Mouse (Mus musculus): Measurements from ENCODE around the gene Zcchc14.

Zcchc14 gene

DNA sequence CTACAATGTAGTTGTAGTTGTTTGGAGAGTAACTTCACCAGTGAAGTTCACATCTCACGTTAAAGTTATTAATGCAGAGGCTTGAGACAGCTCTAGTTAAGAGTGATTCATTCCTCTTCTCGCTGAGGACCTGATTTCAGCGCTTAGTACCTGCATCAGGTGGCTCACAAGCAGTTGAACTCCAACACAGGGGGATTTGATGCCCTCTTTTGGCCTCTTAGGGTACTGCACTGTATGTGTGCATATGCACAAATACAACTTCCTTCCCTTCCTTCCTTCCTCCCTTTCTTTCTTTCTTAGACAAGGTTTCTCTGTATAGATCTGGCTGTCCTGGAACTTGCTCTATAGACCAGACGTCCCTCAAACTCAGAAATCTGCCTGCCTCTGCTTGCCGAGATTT lies 21.8 kb upstream of the Zcchc14 start:
- POLR2A ChIA-PET, result interaction anchor here in 3 of 4 experiments (0.9 to 2.4 kb wide), 8 partner anchors 10 to 133 kb away, joined by 3 to 6 read pairs (median 3); partner anchors contain the start of genes Map1lc3b (in 2 of the 3) and Zcchc14 (in 1 of the 3)
- CTCF ChIA-PET, result interaction anchor here in 3 of 4 experiments (0.8 to 3.2 kb wide), 17 partner anchors 9 to 549 kb away, joined by 3 to 17 read pairs (median 3); partner anchors contain the start of gene Fbxo31 (in 1 of the 3)

- CTCF ChIA-PET, result interaction anchor here in 2 of 4 experiments (0.6 to 3.2 kb wide), 18 partner anchors 9 to 548 kb away, joined by 3 to 17 read pairs (median 3); partner anchors contain the start of gene Fbxo31 (in 1 of the 2)
- POLR2A ChIA-PET, result interaction anchor here in 3 of 4 experiments (0.9 to 1.0 kb wide), 4 partner anchors 20 to 84 kb away, joined by 3 to 5 read pairs (median 4); partner anchors contain the start of genes Map1lc3b (in 2 of the 3) and Zcchc14 (in 1 of the 3)
Observed at GRCm38 (mm10) chr8:121673917-121674316, 21.2 kb upstream of the Zcchc14 start.

- POLR2A ChIA-PET, result interaction anchor here in 1 of 4 experiments (0.6 kb wide), 1 partner anchor 68 kb away, joined by 4 read pairs; no protein-coding TSS in a partner anchor
- CTCF ChIA-PET, result interaction anchor here in 1 of 4 experiments (1.3 to 3.2 kb wide), 4 partner anchors 9 to 126 kb away, joined by 3 to 13 read pairs (median 7); no protein-coding TSS in a partner anchor
Observed at GRCm38 (mm10) chr8:121673153-121673552, 20.5 kb upstream of the Zcchc14 start.

DNA sequence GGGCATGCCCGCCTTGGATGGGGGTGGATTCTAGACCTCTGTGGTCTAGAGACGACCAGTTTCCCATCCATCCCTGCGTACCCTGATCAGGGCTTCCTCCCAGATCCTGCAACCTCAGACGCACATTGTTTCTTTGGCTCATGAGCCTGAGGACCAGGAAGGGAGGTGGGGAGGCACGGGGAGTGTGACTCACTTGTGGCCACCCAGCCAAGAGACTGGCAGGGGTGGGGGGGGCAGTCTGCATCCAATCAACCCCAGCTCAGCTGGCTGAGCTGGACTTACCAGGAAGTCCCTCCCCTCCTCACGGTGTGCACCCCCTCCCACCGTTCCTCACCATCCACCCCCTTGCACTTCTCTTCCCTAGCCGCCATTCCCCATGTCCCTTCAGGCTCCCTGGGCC lies 16.5 kb upstream of the Zcchc14 start:
- ChIA-PET CTCF (interaction anchor here in 3 of 4 experiments (0.6 to 2.5 kb wide), 12 partner anchors 11 to 396 kb away, joined by 3 to 9 read pairs (median 4); partner anchors contain the start of genes Fbxo31 (in 1 of the 3) and Zcchc14 (in 1 of the 3)), POLR2A (interaction anchor here in 2 of 4 experiments (0.7 to 2.5 kb wide), 7 partner anchors 9 to 182 kb away, joined by 3 to 9 read pairs (median 4); partner anchors contain the start of genes Map1lc3b (in 1 of the 2) and Zcchc14 (in 1 of the 2))

DNA sequence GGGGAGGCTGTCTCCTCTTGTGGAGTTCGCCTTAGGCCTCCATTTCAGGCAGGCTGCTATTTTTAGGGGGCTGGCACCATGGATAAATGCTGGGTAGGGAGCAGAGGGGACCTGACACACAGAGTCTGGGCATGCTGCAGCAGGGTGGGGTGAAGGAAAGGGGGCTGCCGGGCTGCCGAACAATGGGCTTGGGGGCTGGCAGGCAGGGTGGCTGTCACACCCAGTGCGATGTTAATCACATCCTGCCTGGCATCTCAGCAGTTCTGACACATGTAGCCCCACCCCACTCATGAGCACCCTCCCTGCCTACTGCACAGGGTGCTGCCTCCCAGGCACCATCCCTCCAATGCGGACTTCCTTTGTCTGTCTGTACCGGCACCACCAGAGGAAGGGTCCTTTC lies 15.9 kb upstream of the Zcchc14 start:
- ChIA-PET CTCF (interaction anchor here in 2 of 4 experiments (0.7 to 2.5 kb wide), 12 partner anchors 10 to 136 kb away, joined by 3 to 7 read pairs (median 4); partner anchors contain the start of genes Map1lc3b (in 1 of the 2) and Zcchc14 (in 1 of the 2)), POLR2A (interaction anchor here in 2 of 4 experiments (0.6 to 2.5 kb wide), 6 partner anchors 10 to 182 kb away, joined by 3 to 9 read pairs (median 3); partner anchors contain the start of genes Map1lc3b (in 1 of the 2) and Zcchc14 (in 1 of the 2))

DNA sequence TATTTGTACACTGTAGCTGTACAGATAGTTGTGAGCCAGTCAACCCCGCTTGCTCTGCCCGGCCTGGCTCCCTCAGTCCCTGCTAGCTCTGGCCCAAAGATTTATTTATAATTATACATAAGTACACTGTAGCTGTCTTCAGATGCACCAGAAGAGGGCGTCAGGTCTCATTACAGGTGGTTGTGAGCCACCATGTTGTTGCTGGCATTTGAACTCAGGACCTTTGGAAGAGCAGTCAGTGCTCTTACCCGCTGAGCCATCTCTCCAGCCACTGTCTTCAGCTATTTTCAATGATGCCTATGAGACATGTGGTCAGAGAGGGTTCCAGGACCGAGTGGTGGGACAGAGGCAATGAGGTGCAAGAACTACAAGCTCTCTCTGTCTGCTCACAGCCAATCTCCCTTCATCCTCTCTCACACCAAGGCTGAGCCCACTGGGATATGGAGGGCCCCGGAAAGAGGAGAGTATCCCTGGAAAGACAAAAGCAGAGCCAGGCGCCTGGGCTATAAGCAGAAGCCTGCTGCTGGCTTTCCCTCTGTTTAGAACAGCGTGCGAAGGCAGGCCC lies 15.3 kb upstream of the Zcchc14 start:
- ChIA-PET POLR2A (interaction anchor here in 2 of 4 experiments (0.6 to 2.5 kb wide), 5 partner anchors 14 to 126 kb away, joined by 3 to 9 read pairs (median 3); partner anchors contain the start of genes Map1lc3b (in 1 of the 2) and Zcchc14 (in 1 of the 2)), CTCF (interaction anchor here in 3 of 4 experiments (0.5 to 2.5 kb wide), 15 partner anchors 11 to 1846 kb away, joined by 3 to 7 read pairs (median 3); partner anchors contain the start of genes Map1lc3b (in 1 of the 3) and Zcchc14 (in 1 of the 3))

DNA sequence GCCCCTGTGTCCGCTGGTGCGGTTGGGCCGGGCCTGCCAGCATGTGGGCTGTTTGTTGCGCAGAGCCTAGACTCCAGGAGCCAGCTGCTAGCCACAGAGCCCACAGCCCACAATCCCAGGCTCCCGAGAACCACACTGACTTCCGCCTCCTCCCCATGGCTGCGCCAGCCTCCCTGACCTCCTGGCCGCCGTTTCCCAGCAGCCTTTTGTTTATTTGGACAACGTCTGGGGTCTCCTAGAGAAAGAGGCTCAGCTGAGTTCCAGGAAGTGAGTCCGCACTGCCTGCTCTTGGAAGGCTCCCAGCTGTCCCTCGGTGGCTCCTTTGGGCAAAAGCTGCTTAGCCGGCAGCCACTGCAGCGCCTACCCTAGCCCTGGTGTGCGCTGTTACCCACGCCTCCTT lies 12.6 kb upstream of the Zcchc14 start:
- ChIA-PET CTCF (interaction anchor here in 3 of 4 experiments (0.5 to 0.9 kb wide), 7 partner anchors 9 to 133 kb away, joined by 3 to 4 read pairs (median 3); no protein-coding TSS in a partner anchor), POLR2A (interaction anchor here in 3 of 4 experiments (0.6 to 4.0 kb wide), 12 partner anchors 11 to 233 kb away, joined by 3 to 21 read pairs (median 4); partner anchors contain the start of gene Zcchc14 (in 2 of the 3))

DNA sequence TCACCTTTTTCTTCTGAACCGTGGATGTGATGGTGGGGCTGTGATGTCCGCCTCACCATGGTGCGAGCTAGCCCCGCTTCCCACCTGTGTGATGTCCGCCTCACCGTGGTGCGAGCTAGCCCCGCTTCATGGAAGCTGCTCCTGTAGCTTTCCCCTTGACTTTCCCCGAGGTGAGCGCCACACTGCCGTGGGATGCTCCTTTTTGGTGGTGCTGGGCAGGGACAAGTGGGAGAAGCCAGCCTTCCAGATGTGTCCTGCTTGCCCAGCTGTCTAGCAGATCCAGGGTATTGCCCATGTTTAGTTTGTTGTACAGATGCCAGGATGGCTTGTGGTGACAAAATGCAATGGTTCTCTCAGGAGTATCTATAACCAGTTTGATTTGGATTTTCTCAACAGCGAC lies 10.4 kb upstream of the Zcchc14 start:
- POLR2A ChIA-PET, result interaction anchor here in 1 of 4 experiments (4.0 kb wide), 1 partner anchor 9 kb away, joined by 21 read pairs; the partner anchor contains the start of gene Zcchc14

DNA sequence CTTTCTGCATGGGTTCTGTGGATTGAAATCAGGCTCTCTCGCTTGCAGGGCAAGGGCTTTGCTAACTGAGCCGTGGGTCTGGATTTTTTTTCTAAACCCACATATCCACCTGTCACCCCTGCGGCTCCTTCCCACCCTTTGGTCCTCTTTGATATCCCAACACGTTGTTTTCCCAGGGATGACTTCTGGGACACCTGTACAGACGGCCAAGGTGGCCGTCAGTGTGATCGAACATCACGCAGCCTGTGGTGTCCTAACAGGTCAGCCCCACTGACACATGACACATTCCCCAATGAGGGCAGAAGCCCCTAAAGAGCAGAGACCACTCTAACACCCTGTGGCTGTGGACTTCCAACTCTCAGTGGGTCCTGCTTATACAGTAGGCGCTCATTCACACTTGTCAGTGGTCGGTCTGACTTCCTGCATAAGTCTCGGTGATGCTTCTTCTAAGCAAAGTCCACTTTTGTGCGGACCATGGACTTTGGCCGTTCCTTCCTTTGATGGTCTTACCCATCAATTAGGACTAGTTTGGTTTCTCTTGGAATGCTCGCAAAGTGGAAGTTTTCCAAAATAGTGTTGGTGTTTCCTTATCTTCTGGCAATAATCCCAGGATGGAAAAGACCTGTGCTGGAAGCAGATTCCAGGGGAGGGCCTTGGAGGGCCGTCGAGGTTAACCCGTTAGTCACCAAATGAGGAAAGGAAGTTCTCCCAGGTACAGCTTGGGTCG lies 9.1 kb upstream of the Zcchc14 start:
- ChIA-PET POLR2A (interaction anchor here in 1 of 4 experiments (1.3 kb wide), 1 partner anchor 9 kb away, joined by 5 read pairs; the partner anchor contains the start of gene Zcchc14), CTCF (interaction anchor here in 1 of 4 experiments (0.6 kb wide), 1 partner anchor 197 kb away, joined by 4 read pairs; no protein-coding TSS in a partner anchor)

More for the DNA sequence above, 10.4 kb upstream of the Zcchc14 start:
- CTCF ChIA-PET, result interaction anchor here in 3 of 4 experiments (0.6 to 1.1 kb wide), 3 partner anchors 55 to 265 kb away, joined by 3 to 15 read pairs (median 3); no protein-coding TSS in a partner anchor

GRCm38 (mm10) chr8:121660602-121661001 lies 7.9 kb upstream of the Zcchc14 start:
- CTCF ChIA-PET, result interaction anchor here in 3 of 4 experiments (0.6 to 1.2 kb wide), 6 partner anchors 14 to 169 kb away, joined by 3 read pairs; partner anchors contain the start of gene Klhdc4 (in 1 of the 3)
- POLR2A ChIA-PET, result interaction anchor here in 2 of 4 experiments (0.9 to 1.5 kb wide), 3 partner anchors 8 to 211 kb away, joined by 3 to 5 read pairs (median 3); partner anchors contain the start of gene Zcchc14 (in 1 of the 2)

GRCm38 (mm10) chr8:121654966-121655494 lies 2.3 kb upstream of the Zcchc14 start:
- POLR2A ChIA-PET, result interaction anchor here in 2 of 4 experiments (0.6 to 3.2 kb wide), 8 partner anchors 10 to 342 kb away, joined by 3 to 21 read pairs (median 4); partner anchors contain the start of gene Map1lc3b (in 1 of the 2)
- CTCF ChIA-PET, result interaction anchor here in 2 of 4 experiments (0.6 to 1.2 kb wide), 3 partner anchors 10 to 651 kb away, joined by 3 to 4 read pairs (median 4); no protein-coding TSS in a partner anchor

DNA sequence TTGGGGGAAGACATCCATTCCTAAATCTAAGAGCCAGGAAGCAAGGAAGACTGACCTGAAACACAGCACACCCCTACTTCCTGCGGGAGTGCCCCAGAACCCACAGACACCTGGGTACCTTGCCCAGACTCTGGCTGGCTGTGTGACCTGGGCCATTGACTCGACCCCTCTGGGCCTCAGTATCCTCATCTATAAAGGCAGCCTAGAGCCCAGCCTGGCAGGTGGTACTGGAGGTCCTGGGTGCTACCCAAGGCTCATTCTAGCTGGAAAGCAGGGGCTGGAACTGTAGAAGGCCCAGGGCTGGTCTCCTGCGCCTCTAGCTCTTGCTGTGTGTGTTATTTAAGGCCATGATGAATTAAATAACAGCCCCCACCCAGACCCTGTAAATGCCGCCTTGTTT lies 1.4 kb upstream of the Zcchc14 start:
- POLR2A ChIA-PET, result interaction anchor here (0.6 to 3.2 kb wide), 16 partner anchors 10 to 341 kb away, joined by 3 to 23 read pairs (median 4); partner anchors contain the start of genes Map1lc3b (in 2 of the 4) and Banp (in 1 of the 4)
- CTCF ChIA-PET, result interaction anchor here (0.5 to 2.0 kb wide), 6 partner anchors 14 to 375 kb away, joined by 3 to 10 read pairs (median 4); no protein-coding TSS in a partner anchor

GRCm38 (mm10) chr8:121653340-121654019 lies 779 bp upstream of the Zcchc14 start:
- POLR2A ChIA-PET, result interaction anchor here (0.6 to 3.2 kb wide), 28 partner anchors 8 to 297 kb away, joined by 3 to 23 read pairs (median 4); partner anchors contain the start of genes Map1lc3b (in 3 of the 4), Fbxo31 (in 2 of the 4) and Banp (in 1 of the 4)

GRCm38 (mm10) chr8:121651874-121652361 lies 783 bp downstream of the Zcchc14 start:
- CTCF ChIA-PET, result interaction anchor here in 3 of 4 experiments (0.6 to 1.5 kb wide), 10 partner anchors 12 to 719 kb away, joined by 3 to 8 read pairs (median 4); partner anchors contain the start of gene Map1lc3b (in 1 of the 3)
- POLR2A ChIA-PET, result interaction anchor here in 3 of 4 experiments (0.5 to 3.2 kb wide), 7 partner anchors 13 to 73 kb away, joined by 3 to 23 read pairs (median 5); partner anchors contain the start of genes Fbxo31 (in 1 of the 3) and Map1lc3b (in 1 of the 3)

More at GRCm38 (mm10) chr8:121653340-121654019, 779 bp upstream of the Zcchc14 start:
- CTCF ChIA-PET, result interaction anchor here (0.5 to 2.0 kb wide), 14 partner anchors 8 to 1289 kb away, joined by 3 to 10 read pairs (median 3); no protein-coding TSS in a partner anchor

GRCm38 (mm10) chr8:121651308-121651873 lies 1.3 kb downstream of the Zcchc14 start:
- CTCF ChIA-PET, result interaction anchor here in 3 of 4 experiments (0.6 to 1.5 kb wide), 7 partner anchors 23 to 719 kb away, joined by 3 to 5 read pairs (median 4); no protein-coding TSS in a partner anchor
- POLR2A ChIA-PET, result interaction anchor here in 2 of 4 experiments (1.0 to 2.6 kb wide), 7 partner anchors 10 to 73 kb away, joined by 3 to 16 read pairs (median 3); partner anchors contain the start of gene Fbxo31 (in 1 of the 2)

All from embryonic stem cell, embryonic (primary cell).